Mouse (Mus musculus) limb, embryonic 11.5 days (tissue): ENCODE data around the gene Tor1a. TPM values are rescaled to one million over a fixed set of nuclear protein-coding genes. Genes with fewer than 3 reads are reported as not detected.
A peak's percentile ranks its signal among the peaks of the same experiment; 100 is the strongest.

Experiments
- ATAC-seq: fragments of 200-750 bp; cut with Nextera tagmentation; 2 replicates; pipeline ENCODE4 v1.8.0; 2017; ENCODE audit warnings: low read depth; ENCODE audit not compliant: insufficient number of reproducible peaks, low FRiP score, low TSS enrichment
- DNase-seq: peaks from one replicate; pipeline ENCODE4 v3.0.0-alpha.2; 2015; ENCODE audit warnings: low spot score
- H3K27ac ChIP-seq: fragments of 300-500 bp; sonication (generic); replicated peaks from 2 replicates; pipeline ENCODE4 v1.5.1; 2014; ENCODE audit warnings: low read depth, mild to moderate bottlenecking, low read length
- H3K27me3 ChIP-seq: fragments of 300-500 bp; sonication (generic); 2 replicates; pipeline ENCODE4 v1.6.1; 2014; ENCODE audit warnings: mild to moderate bottlenecking, low read length, mixed read lengths; ENCODE audit not compliant: control insufficient read depth, insufficient read depth
- H3K36me3 ChIP-seq: fragments of 300-500 bp; sonication (generic); 2 replicates; pipeline ENCODE4 v1.6.1; 2014; ENCODE audit warnings: mild to moderate bottlenecking, low read length, moderate library complexity, mixed read lengths; ENCODE audit not compliant: control insufficient read depth, insufficient read depth
- H3K4me1 ChIP-seq: fragments of 300-500 bp; sonication (generic); 2 replicates; pipeline ENCODE4 v1.6.1; 2014; ENCODE audit warnings: low read length, mixed read lengths; ENCODE audit not compliant: control insufficient read depth, insufficient read depth
- H3K4me2 ChIP-seq: fragments of 300-500 bp; sonication (generic); 2 replicates; pipeline ENCODE4 v1.6.1; 2014; ENCODE audit warnings: low read depth, mild to moderate bottlenecking, moderate library complexity; ENCODE audit not compliant: severe bottlenecking
- H3K4me3 ChIP-seq: fragments of 300-500 bp; sonication (generic); 2 replicates; pipeline ENCODE4 v1.5.1; 2014; ENCODE audit warnings: low read depth, low read length
- H3K9ac ChIP-seq: fragments of 300-500 bp; sonication (generic); 2 replicates; pipeline ENCODE4 v1.6.1; 2014; ENCODE audit warnings: mild to moderate bottlenecking, low read length
- H3K9me3 ChIP-seq: fragments of 300-500 bp; sonication (generic); 2 replicates; pipeline ENCODE4 v1.6.1; 2016; ENCODE audit warnings: low read length; ENCODE audit not compliant: control insufficient read depth
- WGBS: fragments of 180-500 bp; shearing (Covaris S2); extraction: QIAGEN DNeasy Blood & Tissue Kit; methylation state at CpG from one replicate; pipeline ENCODE4 v1.1.7; 2014; 5-methylcytosine and 5-hydroxymethylcytosine counted together
- polyA plus RNA-seq: library from polyadenylated mRNA; unstranded; fragments of >200 nt; fragmentation: Nextera tagmentation; extraction: Ambion mirVana; gene quantifications from 2 replicates; pipeline ENCODE4 v1.2.1, GENCODE M21; 2014

Gene Tor1a
- polyA plus RNA-seq, 1 experiment from 2014 or later: 83.5 TPM

GRCm38 (mm10) chr2:30995432-30995996, 27.8 kb upstream of the Tor1a start:
- H3K9me3 ChIP-seq: no peaks in the 10 kb centered on the region
- ATAC-seq (no peak), DNase-seq (no peak)
- no peak overlapping the region for H3K4me2 ChIP-seq
- H3K4me1 ChIP-seq: no peaks in the 10 kb centered on the region
- H3K36me3 ChIP-seq: no peaks in the 10 kb centered on the region
- no peak overlapping the region for H3K27ac ChIP-seq
- H3K4me3 ChIP-seq: no peak overlapping the region
- WGBS: 81% methylated on average over 11 of the region's 11 CpGs
- H3K27me3 ChIP-seq: no peaks in the 10 kb centered on the region
- H3K9ac ChIP-seq: no peak overlapping the region

DNA sequence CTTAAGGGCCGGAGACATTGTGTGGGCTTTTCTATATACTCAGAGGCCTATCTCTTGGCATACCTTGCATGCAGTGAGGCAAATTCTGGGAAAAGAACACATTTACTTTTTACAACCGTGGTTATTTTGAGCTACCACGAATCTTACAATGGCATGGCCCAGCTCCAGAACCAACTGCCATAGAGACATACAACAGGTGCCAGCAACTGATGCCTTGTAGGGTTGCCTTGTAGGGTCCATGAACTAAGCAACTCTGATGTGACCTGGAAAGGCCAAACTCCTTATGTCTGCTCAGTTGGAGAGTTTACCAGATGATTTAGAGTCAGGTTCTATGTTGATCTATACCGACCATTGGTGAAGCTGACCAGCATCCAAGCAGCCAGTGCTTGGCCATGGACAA, 27.1 kb upstream of the Tor1a start:
- WGBS: 92% methylated on average over 4 of the region's 4 CpGs
- Histone ChIP-seq H3K4me2 (no peak overlapping the region), H3K9ac (no peak overlapping the region), H3K27me3 (no peaks in the 10 kb centered on the region), H3K9me3 (no peaks in the 10 kb centered on the region), H3K27ac (no peak overlapping the region), H3K4me3 (no peak overlapping the region), H3K36me3 (no peaks in the 10 kb centered on the region), H3K4me1 (no peaks in the 10 kb centered on the region)
- no peak for DNase-seq
- no peak for ATAC-seq

GRCm38 (mm10) chr2:30990221-30990620, 22.5 kb upstream of the Tor1a start:
- no peaks in the 10 kb centered on the region for H3K4me1 ChIP-seq
- ATAC-seq (no peak), DNase-seq (no peak)
- H3K36me3 ChIP-seq: no peaks in the 10 kb centered on the region
- H3K27ac ChIP-seq: no peak overlapping the region
- no peaks in the 10 kb centered on the region for H3K27me3 ChIP-seq
- no peak overlapping the region for H3K9ac ChIP-seq
- H3K4me2 ChIP-seq: no peak overlapping the region
- no peak overlapping the region for H3K4me3 ChIP-seq
- WGBS: 90% methylated on average over 9 of the region's 9 CpGs
- H3K9me3 ChIP-seq: no peaks in the 10 kb centered on the region

DNA sequence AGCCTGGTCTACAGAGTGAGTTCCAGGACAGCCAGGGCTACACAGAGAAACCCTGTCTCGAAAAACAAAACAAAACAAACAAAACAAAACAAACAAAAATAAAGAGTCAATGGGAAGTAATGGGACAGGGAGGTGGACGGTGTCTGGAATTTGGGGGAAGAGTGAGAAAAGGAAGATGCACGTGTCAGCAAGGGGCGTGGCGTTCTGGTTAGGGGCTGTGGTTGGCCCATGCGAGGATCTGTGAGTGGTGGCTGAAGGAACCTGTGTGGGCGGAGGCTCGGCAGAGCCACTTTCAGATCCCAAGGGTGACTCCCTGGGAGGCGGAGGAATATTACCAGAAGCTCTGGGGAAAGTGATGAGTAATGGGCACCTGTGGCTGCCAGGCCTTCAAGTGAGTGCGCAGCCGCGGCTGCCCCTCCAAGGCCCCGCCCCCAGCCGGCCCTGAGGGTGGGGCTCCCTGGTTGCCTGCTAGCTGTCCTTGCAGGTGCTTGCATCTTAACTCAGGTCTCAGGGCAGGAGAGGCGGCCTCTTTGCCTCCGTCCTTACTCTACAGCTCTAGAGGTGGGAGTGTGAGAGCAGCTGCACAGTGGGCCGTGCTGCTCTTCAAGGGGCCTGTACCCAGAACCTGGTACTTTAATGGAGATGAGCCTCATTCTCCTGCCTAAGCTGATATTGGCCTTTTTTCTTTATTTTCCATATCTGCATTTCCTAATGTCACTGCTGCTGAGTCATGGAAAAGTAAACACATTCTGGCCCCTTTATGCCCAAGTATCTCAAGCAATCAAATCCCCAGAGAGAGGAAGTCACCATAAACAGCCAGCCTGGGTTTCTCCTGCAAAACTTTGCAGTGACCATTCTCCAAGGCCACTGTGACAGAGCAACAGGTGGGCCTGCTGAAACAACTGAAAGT, 17.6 kb upstream of the Tor1a start:
- no peak overlapping the region for H3K4me2 ChIP-seq
- H3K27ac ChIP-seq: no peak overlapping the region
- H3K9ac ChIP-seq: no peak overlapping the region
- ATAC-seq (no peak), DNase-seq (peak; percentile 39)
- 21% methylated on average over 17 of the region's 17 CpGs for WGBS
- peaks cover 4% of the 10 kb centered on the region for H3K4me1 ChIP-seq
- H3K9me3 ChIP-seq: no peaks in the 10 kb centered on the region
- no peak overlapping the region for H3K4me3 ChIP-seq
- H3K27me3 ChIP-seq: no peaks in the 10 kb centered on the region
- H3K36me3 ChIP-seq: no peaks in the 10 kb centered on the region

DNA sequence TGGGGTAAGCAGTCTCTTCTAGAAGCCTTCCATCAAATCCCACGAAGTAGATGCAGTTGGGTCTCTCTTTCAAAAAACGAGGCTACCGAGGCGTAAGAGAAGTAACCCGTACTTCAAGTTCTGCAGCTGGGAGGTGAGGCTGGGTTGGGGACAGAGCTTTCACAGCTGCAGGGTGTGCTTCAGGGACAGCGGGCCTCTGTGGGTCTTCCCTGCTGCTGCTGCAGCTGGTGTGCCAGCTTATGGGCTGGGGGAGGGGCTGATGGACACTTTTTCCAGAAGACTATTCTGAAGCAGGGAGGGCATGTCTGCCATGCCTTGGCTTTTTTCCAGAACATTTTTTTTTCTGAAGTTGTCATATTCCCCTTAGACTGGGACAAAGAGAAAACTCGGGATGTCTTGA, 15.3 kb upstream of the Tor1a start:
- WGBS: 47% methylated on average over 7 of the region's 7 CpGs
- H3K4me3 ChIP-seq: peak overlapping the region; percentile 85; the same call in 1 of the 2 replicates
- H3K27ac ChIP-seq: no peak overlapping the region

DNA sequence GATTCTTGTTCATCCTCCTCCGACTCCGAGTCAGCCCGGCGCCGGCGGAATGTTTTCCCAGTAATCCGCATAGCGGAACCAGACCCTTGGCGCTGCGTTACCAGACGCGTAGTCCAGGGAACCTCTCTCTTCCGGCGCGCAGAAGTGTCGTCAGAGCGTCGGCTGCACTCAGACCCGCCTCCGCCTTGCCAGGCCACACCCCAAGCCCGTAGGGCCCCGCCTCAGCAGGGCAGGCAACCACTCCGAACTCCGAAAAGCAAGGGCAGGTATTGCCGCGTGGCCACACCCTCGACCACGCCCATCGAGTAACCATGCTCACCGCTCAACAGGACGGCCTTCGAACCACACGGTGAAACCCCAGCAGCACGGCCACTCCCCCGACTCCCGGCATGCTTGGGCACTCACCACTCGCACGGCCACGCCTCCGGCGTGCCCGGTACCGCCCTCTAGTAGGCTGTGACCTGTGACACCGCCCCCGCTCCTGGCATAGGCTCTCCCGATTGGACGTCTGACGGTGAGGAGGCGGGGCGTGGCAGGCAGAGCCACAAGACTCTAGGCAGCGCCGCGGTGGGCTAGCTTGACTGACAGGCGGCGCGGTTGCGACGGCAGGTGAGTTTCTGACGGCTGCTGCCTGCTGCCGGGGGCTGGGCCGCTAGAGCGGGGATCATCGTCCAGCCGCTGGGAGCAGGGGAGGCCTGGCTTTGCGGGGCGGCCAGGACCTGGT, 14.2 kb upstream of the Tor1a start, which contains the start of the genes BC005624 and Usp20:
Gene BC005624 (minus strand): TSS at position 412 of the 724 bp plus-strand sequence.
Gene Usp20 (plus strand): TSS at position 490 of the 724 bp plus-strand sequence.
- under 1% methylated on average over 66 of the region's 66 CpGs for WGBS
- ATAC-seq: peak; percentile 98
- H3K9ac ChIP-seq: peak within 1 kb of the TSS; percentile 62
- no peaks in the 10 kb centered on the region for H3K9me3 ChIP-seq
- no peaks in the 10 kb centered on the region; the same call in 1 of the 2 replicates for H3K36me3 ChIP-seq
- peak within 1 kb of the TSS; percentile 26; the same call in 1 of the 2 replicates for H3K27ac ChIP-seq
- peak; percentile 100 for DNase-seq
- peak within 1 kb of the TSS; percentile 85 for H3K4me3 ChIP-seq
- H3K27me3 ChIP-seq: no peaks in the 10 kb centered on the region
- H3K4me1 ChIP-seq: peaks cover 4% of the 10 kb centered on the region
- peak within 1 kb of the TSS; percentile 70 for H3K4me2 ChIP-seq

More for the DNA sequence above, 15.3 kb upstream of the Tor1a start:
- Histone ChIP-seq H3K36me3 (no peaks in the 10 kb centered on the region; the same call in 1 of the 2 replicates), H3K4me1 (peaks cover 4% of the 10 kb centered on the region), H3K27me3 (no peaks in the 10 kb centered on the region), H3K9me3 (no peaks in the 10 kb centered on the region), H3K9ac (no peak overlapping the region), H3K4me2 (peak overlapping the region; percentile 70; the same call in 1 of the 2 replicates)
- no peak for DNase-seq
- ATAC-seq: no peak

- Histone ChIP-seq H3K9ac (peak overlapping the region; percentile 89), H3K4me2 (peak overlapping the region; percentile 89), H3K36me3 (peaks cover 15% of the 10 kb centered on the region), H3K27ac (no peak overlapping the region), H3K9me3 (no peaks in the 10 kb centered on the region), H3K27me3 (no peaks in the 10 kb centered on the region), H3K4me1 (peaks cover 8% of the 10 kb centered on the region), H3K4me3 (peak overlapping the region; percentile 98)
- DNase-seq (no peak), ATAC-seq (no peak)
- 27% methylated on average over 16 of the region's 16 CpGs for WGBS
These were observed 907 bp downstream of the Tor1a start for GRCm38 (mm10) chr2:30966826-30967225.

DNA sequence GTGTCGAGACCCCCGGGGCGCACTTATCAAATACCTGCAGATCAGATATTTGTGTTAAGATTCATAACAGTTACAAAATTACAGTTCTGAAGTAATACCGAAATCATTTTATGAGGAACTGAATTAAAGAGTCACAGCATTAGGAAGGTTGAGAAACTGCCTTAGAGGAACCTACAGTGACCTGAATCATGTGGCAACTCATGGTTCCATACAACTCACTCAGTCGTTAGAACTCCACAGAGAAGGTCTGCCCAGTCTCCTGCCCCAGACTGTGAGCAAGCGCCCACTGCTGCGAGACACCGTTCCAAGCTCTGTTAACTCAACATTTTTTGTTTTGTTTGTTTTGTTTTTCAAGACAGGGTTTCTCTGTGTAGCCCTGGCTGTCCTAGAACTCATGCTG, 2.1 kb downstream of the Tor1a start:
- H3K9ac ChIP-seq: no peak overlapping the region
- DNase-seq (no peak), ATAC-seq (no peak)
- no peak overlapping the region for H3K4me2 ChIP-seq
- H3K4me3 ChIP-seq: no peak overlapping the region
- no peak overlapping the region for H3K27ac ChIP-seq
- H3K36me3 ChIP-seq: peaks cover 26% of the 10 kb centered on the region
- no peaks in the 10 kb centered on the region for H3K9me3 ChIP-seq
- H3K27me3 ChIP-seq: no peaks in the 10 kb centered on the region
- WGBS: 96% methylated on average over 8 of the region's 8 CpGs
- peaks cover 8% of the 10 kb centered on the region for H3K4me1 ChIP-seq
